Comparison of ENCODE assay signal across 8 mouse cellular contexts in genomic region chr11:75999440-76000155, GRCm38 (mm10). TPM values are rescaled to one million over a fixed set of nuclear protein-coding genes. Genes with fewer than 3 reads are reported as not detected.
DNase-seq lines count a peak whose midpoint lies in the region; ATAC-seq and TF ChIP-seq lines count a peak whose summit lies in the region.

1700016K19Rik (plus strand) TSS chr11:75999912.

- H3K27me3 ChIP-seq in forebrain, embryonic 15.5 days = 0 out of 2 replicates have a peak, but pooled peaks cover 4% of the 10 kb centered on the region
- no peaks in the 10 kb centered on the region for H3K27me3 ChIP-seq in liver, postnatal 0 days (ENCODE audit: insufficient read depth, low read length)
- 0 out of 2 replicates have a peak, but pooled peaks cover 9% of the 10 kb centered on the region for H3K27me3 ChIP-seq in neural tube, embryonic 15.5 days (replicated peaks)

- DNase-seq in CD8-positive naive resting alpha-beta T cell, adult 2 months (ENCODE audit: low read depth in 2 of 2, low spot score in 2 of 2) = peak; percentile 81 to 87
- peak; percentile 83 for DNase-seq in cerebellum, adult 11 months
- peak; percentile 31 for DNase-seq in heart, postnatal 25 days (ENCODE audit: low spot score)
- DNase-seq in layer of hippocampus, adult 11-12 months (ENCODE audit: low spot score) = peak; percentile 78
- DNase-seq in liver, postnatal 0 days = peak; percentile 82
- peak; percentile 88 for DNase-seq in testis, postnatal 10 days (ENCODE audit: low spot score)

- no peak for TF ChIP-seq EP300 in liver, postnatal 0 days (IDR thresholded peaks at IDR 0.05; ENCODE audit: low read depth)

- intact Hi-C loops in heart, postnatal 25 days (cut with DNase I) = no loop called here

- TF ChIP-seq CTCF in liver, postnatal 0 days (IDR thresholded peaks at IDR 0.05; ENCODE audit: low read depth) = peak; percentile 67

- peak; percentile 68; the same call in 1 of the 2 replicates for ATAC-seq in forebrain, embryonic 15.5 days (replicated peaks)
- peak; percentile 70; the same call in 1 of the 2 replicates for ATAC-seq in liver, postnatal 0 days
- peak; percentile 87 for ATAC-seq in neural tube, embryonic 15.5 days (ENCODE audit: low FRiP score)

- peak within 1 kb of the TSS; percentile 61 for H3K4me3 ChIP-seq in forebrain, embryonic 15.5 days
- H3K4me3 ChIP-seq in liver, postnatal 0 days (ENCODE audit: low read depth, low read length) = peak within 1 kb of the TSS; percentile 46
- peak within 1 kb of the TSS; percentile 53 for H3K4me3 ChIP-seq in neural tube, embryonic 15.5 days (replicated peaks)

- 12% methylated on average over 36 of the region's 36 CpGs for WGBS in forebrain, embryonic 15.5 days
- 11% methylated on average over 36 of the region's 36 CpGs for WGBS in liver, postnatal 0 days (ENCODE audit: insufficient replicate concordance)
- WGBS in neural tube, embryonic 15.5 days = 12% methylated on average over 36 of the region's 36 CpGs

- peak within 1 kb of the TSS; percentile 48; the same call in 1 of the 2 replicates for H3K9ac ChIP-seq in forebrain, embryonic 15.5 days (replicated peaks)
- H3K9ac ChIP-seq in liver, postnatal 0 days (replicated peaks) = no peak within 1 kb of the TSS
- H3K9ac ChIP-seq in neural tube, embryonic 15.5 days (replicated peaks) = peak within 1 kb of the TSS; percentile 47

- no peaks in the 10 kb centered on the region for H3K36me3 ChIP-seq in forebrain, embryonic 15.5 days
- no peaks in the 10 kb centered on the region for H3K36me3 ChIP-seq in liver, postnatal 0 days (replicated peaks; ENCODE audit: insufficient read depth, low read length)
- no peaks in the 10 kb centered on the region for H3K36me3 ChIP-seq in neural tube, embryonic 15.5 days

- H3K9me3 ChIP-seq in forebrain, embryonic 15.5 days = no peaks in the 10 kb centered on the region
- H3K9me3 ChIP-seq in liver, postnatal 0 days (ENCODE audit: low read length) = no peaks in the 10 kb centered on the region
- H3K9me3 ChIP-seq in neural tube, embryonic 15.5 days (replicated peaks) = no peaks in the 10 kb centered on the region

- peak within 1 kb of the TSS; percentile 91 for H3K4me2 ChIP-seq in forebrain, embryonic 15.5 days (replicated peaks)
- H3K4me2 ChIP-seq in liver, postnatal 0 days (ENCODE audit: low read depth, low read length) = peak within 1 kb of the TSS; percentile 71
- H3K4me2 ChIP-seq in neural tube, embryonic 15.5 days = peak within 1 kb of the TSS; percentile 77

- peaks cover 8% of the 10 kb centered on the region for H3K4me1 ChIP-seq in forebrain, embryonic 15.5 days
- H3K4me1 ChIP-seq in liver, postnatal 0 days (ENCODE audit: insufficient read depth) = peaks cover 5% of the 10 kb centered on the region
- H3K4me1 ChIP-seq in neural tube, embryonic 15.5 days = peaks cover 3% of the 10 kb centered on the region; the same call in 1 of the 2 replicates

- no peak within 1 kb of the TSS for H3K27ac ChIP-seq in forebrain, embryonic 15.5 days (replicated peaks)
- H3K27ac ChIP-seq in liver, postnatal 0 days (ENCODE audit: low read depth) = no peak within 1 kb of the TSS
- H3K27ac ChIP-seq in neural tube, embryonic 15.5 days (replicated peaks) = no peak within 1 kb of the TSS

RNA-seq across cellular contexts. Expression of gene 1700016K19Rik, which starts in this region (rescaled TPM):
- polyA plus RNA-seq in forebrain, embryonic 15.5 days (2015; fragmentation: Nextera tagmentation; extraction: Ambion mirVana) = 2.1 and 4.1 TPM in 2 replicates
- not detected for total RNA-seq in heart, postnatal 25 days (2021)
- not detected in 2 replicates for polyA plus RNA-seq in liver, postnatal 0 days (2015; fragmentation: Nextera tagmentation; extraction: Ambion mirVana)
- 2.9 and 3.3 TPM in 2 replicates for polyA plus RNA-seq in neural tube, embryonic 15.5 days (2015; fragmentation: Nextera tagmentation; extraction: Ambion mirVana)

Comparison
In these comparisons a context has a peak if more than half of its experiments do, and no peak if none do; other contexts are left out.
1. Peak in DNase-seq in heart, postnatal 25 days; RNA of the gene not detected or under 1 TPM.
2. Peak in DNase-seq, ATAC-seq, H3K4me3 ChIP-seq and H3K4me2 ChIP-seq in liver, postnatal 0 days; RNA of the gene not detected or under 1 TPM.
3. DNase-seq: peak in every context shown above with its lines; median percentile 88 in testis, postnatal 10 days; 84 in CD8-positive naive resting alpha-beta T cell, adult 2 months; 83 in cerebellum, adult 11 months; 82 in liver, postnatal 0 days; 78 in layer of hippocampus, adult 11-12 months; 31 in heart, postnatal 25 days.